ENCODE assay signal across 18 mouse cellular contexts in the genomic region with DNA sequence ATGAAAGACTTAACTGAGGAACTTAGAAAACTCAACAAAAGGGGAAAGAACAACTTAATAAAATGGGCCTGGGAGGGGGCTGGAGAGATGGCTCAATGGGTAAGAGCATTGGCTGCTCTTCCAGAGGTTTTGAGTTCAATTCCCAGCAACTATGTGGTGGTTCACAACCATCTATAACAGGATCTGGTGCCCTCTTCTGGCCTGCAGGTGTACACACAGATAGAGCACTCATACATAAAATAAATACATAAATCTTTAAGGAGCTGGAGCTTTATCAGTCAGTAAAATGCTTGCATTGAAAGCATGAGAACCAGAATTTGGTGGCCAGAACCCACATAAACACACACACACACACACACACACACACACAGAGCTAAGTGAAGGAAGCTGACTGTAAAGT. TPM values are rescaled to one million over a fixed set of nuclear protein-coding genes. Genes with fewer than 3 reads are reported as not detected.
DNase-seq lines count a peak whose midpoint lies in the region; ATAC-seq and TF ChIP-seq lines count a peak whose summit lies in the region.
"Had no signal": no experiment of that assay in that cellular context is flagged by ENCODE, and none has a peak within 500 bp of the region (broad histone marks: within the 10 kb centered on the region; RNA-seq: fewer than 3 reads in every experiment).

No protein-coding gene starts in this region.

- H3K79me2 ChIP-seq in MEL (ENCODE audit: control insufficient read depth, insufficient read depth, low read length, poor library complexity), result peaks cover 24% of the 10 kb centered on the region

- no peak for TF ChIP-seq POLR2A in MEL (IDR thresholded peaks at IDR 0.05; ENCODE audit: control insufficient read depth in 1 of 2, insufficient read depth in 1 of 2, low read depth in 1 of 2, low read length in 2 of 2, poor library complexity in 1 of 2)

- H3K4me3 ChIP-seq in heart, postnatal 0 days (ENCODE audit: low read depth, low read length), result no peak overlapping the region
- H3K4me3 ChIP-seq in midbrain, postnatal 0 days (ENCODE audit: low read depth, low read length), result no peak overlapping the region
- H3K4me3 ChIP-seq in midbrain, embryonic 14.5 days (replicated peaks; ENCODE audit: low read depth, low read length), result no peak overlapping the region
- no peak overlapping the region for H3K4me3 ChIP-seq in MEL (ENCODE audit: control insufficient read depth in 1 of 2, insufficient read depth in 1 of 2, low read depth in 2 of 2, low read length in 2 of 2)
- no peak overlapping the region for H3K4me3 ChIP-seq in stomach, postnatal 0 days (ENCODE audit: low read depth, low read length)
- no peak overlapping the region for H3K4me3 ChIP-seq in forebrain, embryonic 13.5 days
- H3K4me3 ChIP-seq: erythroblast, embryonic 14.5 days; limb, embryonic 12.5 days; midbrain, embryonic 15.5 days had no signal

- peak; percentile 65 for TF ChIP-seq RAD21 in MEL (IDR thresholded peaks at IDR 0.05; ENCODE audit: low read depth, low read length)

- H3K36me3 ChIP-seq in heart, postnatal 0 days (replicated peaks; ENCODE audit: control insufficient read depth, insufficient read depth, low read length), result no peaks in the 10 kb centered on the region
- 0 out of 2 replicates have a peak, but pooled peaks cover 2% of the 10 kb centered on the region for H3K36me3 ChIP-seq in midbrain, postnatal 0 days (ENCODE audit: insufficient read depth, low read length)
- no peaks in the 10 kb centered on the region for H3K36me3 ChIP-seq in midbrain, embryonic 14.5 days (ENCODE audit: control insufficient read depth, insufficient read depth, low read length)
- peaks cover 4 to 20% of the 10 kb centered on the region in 2 experiments for H3K36me3 ChIP-seq in MEL (ENCODE audit: control insufficient read depth in 1 of 2, insufficient read depth in 2 of 2, low read length in 2 of 2)
- H3K36me3 ChIP-seq in stomach, postnatal 0 days (ENCODE audit: control insufficient read depth, insufficient read depth, low read length), result no peaks in the 10 kb centered on the region
- H3K36me3 ChIP-seq in forebrain, embryonic 13.5 days (ENCODE audit: poor library complexity, severe bottlenecking), result peaks cover 9% of the 10 kb centered on the region
- H3K36me3 ChIP-seq: midbrain, embryonic 15.5 days had no signal

- H3K27me3 ChIP-seq in heart, postnatal 0 days (ENCODE audit: control insufficient read depth, insufficient read depth, low read length), result no peaks in the 10 kb centered on the region
- H3K27me3 ChIP-seq in midbrain, postnatal 0 days (ENCODE audit: insufficient read depth, low read length), result no peaks in the 10 kb centered on the region
- no peaks in the 10 kb centered on the region for H3K27me3 ChIP-seq in midbrain, embryonic 14.5 days (ENCODE audit: control insufficient read depth, insufficient read depth, low read length)
- no peaks in the 10 kb centered on the region for H3K27me3 ChIP-seq in MEL (ENCODE audit: control insufficient read depth in 1 of 2, insufficient read depth in 2 of 2, low read length in 2 of 2)
- no peaks in the 10 kb centered on the region for H3K27me3 ChIP-seq in stomach, postnatal 0 days (ENCODE audit: control insufficient read depth, insufficient read depth, low read length)
- no peaks in the 10 kb centered on the region for H3K27me3 ChIP-seq in forebrain, embryonic 13.5 days
- H3K27me3 ChIP-seq: limb, embryonic 12.5 days; midbrain, embryonic 15.5 days had no signal

- no peak for TF ChIP-seq EP300 in heart, postnatal 0 days (IDR thresholded peaks at IDR 0.05; ENCODE audit: low read depth)
- TF ChIP-seq EP300 in MEL (IDR thresholded peaks at IDR 0.05; ENCODE audit: low read depth in 1 of 2, low read length in 2 of 2), result no peak
- no peak for TF ChIP-seq EP300 in stomach, postnatal 0 days (optimal IDR thresholded peaks at IDR 0.05)

- no peak overlapping the region for H3K27ac ChIP-seq in heart, postnatal 0 days (ENCODE audit: low read depth)
- H3K27ac ChIP-seq in midbrain, postnatal 0 days (ENCODE audit: low read depth, low read length), result no peak overlapping the region
- no peak overlapping the region for H3K27ac ChIP-seq in midbrain, embryonic 14.5 days (replicated peaks; ENCODE audit: low read depth, low read length)
- H3K27ac ChIP-seq in MEL (ENCODE audit: control insufficient read depth, low read depth, low read length), result peak overlapping the region; percentile 67; the same call in 1 of the 2 replicates
- H3K27ac ChIP-seq in stomach, postnatal 0 days (replicated peaks), result no peak overlapping the region
- no peak overlapping the region for H3K27ac ChIP-seq in forebrain, embryonic 13.5 days
- H3K27ac ChIP-seq: limb, embryonic 12.5 days; midbrain, embryonic 15.5 days had no signal

- no peak for ATAC-seq in heart, postnatal 0 days (ENCODE audit: insufficient read depth, low read depth)
- ATAC-seq in midbrain, postnatal 0 days (ENCODE audit: low FRiP score), result no peak
- ATAC-seq in midbrain, embryonic 14.5 days (ENCODE audit: low FRiP score, low TSS enrichment), result no peak
- no peak for ATAC-seq in stomach, postnatal 0 days (ENCODE audit: low FRiP score, low TSS enrichment)
- ATAC-seq in forebrain, embryonic 13.5 days, result no peak
- ATAC-seq: hindbrain, embryonic 16.5 days; midbrain, embryonic 15.5 days had no signal

- peaks cover 13% of the 10 kb centered on the region for H3K4me1 ChIP-seq in heart, postnatal 0 days (ENCODE audit: control insufficient read depth, insufficient read depth)
- H3K4me1 ChIP-seq in midbrain, postnatal 0 days (ENCODE audit: insufficient read depth, low read length), result no peaks in the 10 kb centered on the region
- no peaks in the 10 kb centered on the region for H3K4me1 ChIP-seq in midbrain, embryonic 14.5 days (ENCODE audit: control insufficient read depth, insufficient read depth, low read length)
- H3K4me1 ChIP-seq in MEL (ENCODE audit: control insufficient read depth in 1 of 2, insufficient read depth in 2 of 2, low read length in 2 of 2), result peaks cover 15 to 16% of the 10 kb centered on the region in 2 experiments
- no peaks in the 10 kb centered on the region for H3K4me1 ChIP-seq in stomach, postnatal 0 days (replicated peaks; ENCODE audit: control insufficient read depth, insufficient read depth)
- H3K4me1 ChIP-seq in forebrain, embryonic 13.5 days, result no peaks in the 10 kb centered on the region
- H3K4me1 ChIP-seq: limb, embryonic 12.5 days; midbrain, embryonic 15.5 days had no signal

- no peaks in the 10 kb centered on the region for H3K9me3 ChIP-seq in heart, postnatal 0 days (replicated peaks; ENCODE audit: control insufficient read depth, low read length)
- no peaks in the 10 kb centered on the region for H3K9me3 ChIP-seq in midbrain, postnatal 0 days (ENCODE audit: low read length)
- no peaks in the 10 kb centered on the region for H3K9me3 ChIP-seq in midbrain, embryonic 14.5 days (ENCODE audit: control insufficient read depth, low read length)
- H3K9me3 ChIP-seq in MEL (replicated peaks; ENCODE audit: insufficient read depth, low read length), result no peaks in the 10 kb centered on the region
- no peaks in the 10 kb centered on the region for H3K9me3 ChIP-seq in stomach, postnatal 0 days (ENCODE audit: control insufficient read depth, low read length)
- no peaks in the 10 kb centered on the region for H3K9me3 ChIP-seq in forebrain, embryonic 13.5 days (replicated peaks)
- H3K9me3 ChIP-seq: G1E; limb, embryonic 12.5 days; midbrain, embryonic 15.5 days had no signal

- H3K4me2 ChIP-seq in heart, postnatal 0 days (ENCODE audit: low read depth, low read length), result no peak overlapping the region
- H3K4me2 ChIP-seq in midbrain, postnatal 0 days (ENCODE audit: low read depth, low read length, poor library complexity, severe bottlenecking), result no peak overlapping the region
- H3K4me2 ChIP-seq in midbrain, embryonic 14.5 days (ENCODE audit: low read length), result no peak overlapping the region
- H3K4me2 ChIP-seq in stomach, postnatal 0 days (replicated peaks; ENCODE audit: low read depth), result no peak overlapping the region
- no peak overlapping the region for H3K4me2 ChIP-seq in forebrain, embryonic 13.5 days
- H3K4me2 ChIP-seq: limb, embryonic 12.5 days; midbrain, embryonic 15.5 days had no signal

- peak; percentile 20; the same call in 1 of the 2 replicates for TF ChIP-seq CTCF in heart, postnatal 0 days (IDR thresholded peaks at IDR 0.05; ENCODE audit: low read depth)
- TF ChIP-seq CTCF in midbrain, postnatal 0 days (IDR thresholded peaks at IDR 0.05), result peak; percentile 34; the same call in 1 of the 2 replicates
- TF ChIP-seq CTCF in MEL (IDR thresholded peaks at IDR 0.05 in 2 of 3, conservative IDR thresholded peaks at IDR 0.05 in 1 of 3; ENCODE audit: control insufficient read depth in 1 of 3, insufficient read depth in 1 of 3, low read depth in 2 of 3, low read length in 3 of 3, poor library complexity in 1 of 3, severe bottlenecking in 1 of 3), result peak; percentile 47 to 73 (median 60)
- peak; percentile 52 for TF ChIP-seq CTCF in stomach, postnatal 0 days (IDR thresholded peaks at IDR 0.05; ENCODE audit: low read depth)

- DNase-seq in heart, postnatal 0 days (ENCODE audit: low spot score), result no peak
- no peak for DNase-seq in heart, adult 9 months (ENCODE audit: low spot score in 2 of 2)
- DNase-seq in midbrain, postnatal 0 days (ENCODE audit: low spot score), result no peak
- DNase-seq in midbrain, embryonic 14.5 days, result no peak
- DNase-seq in MEL (ENCODE audit: low read depth, low spot score), result peak; percentile 80
- no peak for DNase-seq in stomach, postnatal 0 days (ENCODE audit: low spot score)
- no peak for DNase-seq in yolk sac, embryonic 10.5 days (ENCODE audit: low spot score)
- DNase-seq: cerebellum, adult 8-10 months; heart, adult 18-20 months; kidney, postnatal 14 days; layer of hippocampus, postnatal 36 days; retina, postnatal 1 day had no signal

- no peak overlapping the region for H3K9ac ChIP-seq in heart, postnatal 0 days (replicated peaks; ENCODE audit: low read depth, low read length)
- H3K9ac ChIP-seq in midbrain, postnatal 0 days (replicated peaks; ENCODE audit: low read length, poor library complexity, severe bottlenecking), result no peak overlapping the region
- no peak overlapping the region for H3K9ac ChIP-seq in midbrain, embryonic 14.5 days (replicated peaks; ENCODE audit: low read length)
- H3K9ac ChIP-seq in MEL (ENCODE audit: control insufficient read depth, low read depth, low read length, poor library complexity, severe bottlenecking), result no peak overlapping the region
- H3K9ac ChIP-seq in stomach, postnatal 0 days (ENCODE audit: low read length), result no peak overlapping the region
- H3K9ac ChIP-seq in forebrain, embryonic 13.5 days, result no peak overlapping the region
- H3K9ac ChIP-seq: limb, embryonic 12.5 days; midbrain, embryonic 15.5 days had no signal

RNA-seq across cellular contexts. Expression of gene Atg4b, which starts 8.4 kb away (rescaled TPM):
- 22.3 and 47.8 TPM in 2 replicates for total RNA-seq in heart, postnatal 0 days (2014; rRNA removed; ENCODE audit: low replicate concordance)
- 50.3 and 61.1 TPM in 2 replicates for polyA plus RNA-seq in heart, postnatal 0 days (2015; fragmentation: Nextera tagmentation; extraction: Ambion mirVana)
- total RNA-seq in midbrain, postnatal 0 days (2014; rRNA removed), result 39.3 and 58.7 TPM in 2 replicates
- 75.8 and 81.8 TPM in 2 replicates for polyA plus RNA-seq in midbrain, postnatal 0 days (2015; fragmentation: Nextera tagmentation; extraction: Ambion mirVana)
- polyA plus RNA-seq in midbrain, embryonic 14.5 days (2014; fragmentation: Nextera tagmentation; extraction: Ambion mirVana), result 101 and 102 TPM in 2 replicates
- 56.8 and 57.9 TPM in 2 replicates for total RNA-seq in MEL (2012; rRNA removed)
- 100 to 1,000 TPM in 1 of 2 experiments, not detected in 1; 121 TPM for polyA plus RNA-seq in MEL (2012; ENCODE audit: insufficient read depth in 1 of 2, insufficient read length in 2 of 2, low read depth in 1 of 2, low replicate concordance in 2 of 2, missing spikeins in 1 of 2)
- 61.7 and 63.0 TPM in 2 replicates for polyA plus RNA-seq in stomach, postnatal 0 days (2015; fragmentation: Nextera tagmentation; extraction: Ambion mirVana)
- 91.5 and 96.9 TPM in 2 replicates for polyA plus RNA-seq in forebrain, embryonic 13.5 days (2015; fragmentation: Nextera tagmentation; extraction: Ambion mirVana)

RNA-seq across cellular contexts. Expression of gene Thap4, which starts 11.8 kb away (rescaled TPM):
- 57.2 and 81.4 TPM in 2 replicates for total RNA-seq in heart, postnatal 0 days (2014; rRNA removed; ENCODE audit: low replicate concordance)
- 53.9 and 56.7 TPM in 2 replicates for polyA plus RNA-seq in heart, postnatal 0 days (2015; fragmentation: Nextera tagmentation; extraction: Ambion mirVana)
- 56.0 and 63.3 TPM in 2 replicates for total RNA-seq in midbrain, postnatal 0 days (2014; rRNA removed)
- polyA plus RNA-seq in midbrain, postnatal 0 days (2015; fragmentation: Nextera tagmentation; extraction: Ambion mirVana), result 53.7 and 57.1 TPM in 2 replicates
- polyA plus RNA-seq in midbrain, embryonic 14.5 days (2014; fragmentation: Nextera tagmentation; extraction: Ambion mirVana), result 39.2 and 46.3 TPM in 2 replicates
- total RNA-seq in MEL (2012; rRNA removed), result 81.8 and 84.9 TPM in 2 replicates
- 100 to 1,000 TPM in 1 of 2 experiments, not detected in 1; 117 TPM for polyA plus RNA-seq in MEL (2012; ENCODE audit: insufficient read depth in 1 of 2, insufficient read length in 2 of 2, low read depth in 1 of 2, low replicate concordance in 2 of 2, missing spikeins in 1 of 2)
- polyA plus RNA-seq in stomach, postnatal 0 days (2015; fragmentation: Nextera tagmentation; extraction: Ambion mirVana), result 47.8 and 52.3 TPM in 2 replicates
- polyA plus RNA-seq in forebrain, embryonic 13.5 days (2015; fragmentation: Nextera tagmentation; extraction: Ambion mirVana), result 38.0 and 43.2 TPM in 2 replicates

RNA-seq across cellular contexts. Expression of gene Bok, which starts 57.5 kb away (rescaled TPM):
- 50.8 and 61.5 TPM in 2 replicates for total RNA-seq in heart, postnatal 0 days (2014; rRNA removed; ENCODE audit: low replicate concordance)
- polyA plus RNA-seq in heart, postnatal 0 days (2015; fragmentation: Nextera tagmentation; extraction: Ambion mirVana), result 25.6 and 27.6 TPM in 2 replicates
- 99.4 and 108 TPM in 2 replicates for total RNA-seq in midbrain, postnatal 0 days (2014; rRNA removed)
- 95.4 and 96.6 TPM in 2 replicates for polyA plus RNA-seq in midbrain, postnatal 0 days (2015; fragmentation: Nextera tagmentation; extraction: Ambion mirVana)
- 77.6 and 87.4 TPM in 2 replicates for polyA plus RNA-seq in midbrain, embryonic 14.5 days (2014; fragmentation: Nextera tagmentation; extraction: Ambion mirVana)
- not detected in 2 replicates for total RNA-seq in MEL (2012; rRNA removed)
- polyA plus RNA-seq in MEL (2012; ENCODE audit: insufficient read depth in 1 of 2, insufficient read length in 2 of 2, low read depth in 1 of 2, low replicate concordance in 2 of 2, missing spikeins in 1 of 2), result under 1 TPM in 1 of 2 experiments, not detected in 1; 0.17 TPM
- polyA plus RNA-seq in stomach, postnatal 0 days (2015; fragmentation: Nextera tagmentation; extraction: Ambion mirVana), result 66.9 and 69.9 TPM in 2 replicates
- 65.3 and 75.9 TPM in 2 replicates for polyA plus RNA-seq in forebrain, embryonic 13.5 days (2015; fragmentation: Nextera tagmentation; extraction: Ambion mirVana)
- total RNA-seq: G1E had no signal
- polyA plus RNA-seq: erythroblast, embryonic 14.5 days; G1E had no signal

RNA-seq across cellular contexts. Expression of gene Dtymk, which starts 58.8 kb away (rescaled TPM):
- total RNA-seq in heart, postnatal 0 days (2014; rRNA removed; ENCODE audit: low replicate concordance), result 45.6 and 58.7 TPM in 2 replicates
- polyA plus RNA-seq in heart, postnatal 0 days (2015; fragmentation: Nextera tagmentation; extraction: Ambion mirVana), result 86.7 and 94.8 TPM in 2 replicates
- total RNA-seq in midbrain, postnatal 0 days (2014; rRNA removed), result 66.8 and 88.8 TPM in 2 replicates
- 109 TPM in 2 replicates for polyA plus RNA-seq in midbrain, postnatal 0 days (2015; fragmentation: Nextera tagmentation; extraction: Ambion mirVana)
- polyA plus RNA-seq in midbrain, embryonic 14.5 days (2014; fragmentation: Nextera tagmentation; extraction: Ambion mirVana), result 143 and 144 TPM in 2 replicates
- 402 and 454 TPM in 2 replicates for total RNA-seq in MEL (2012; rRNA removed)
- polyA plus RNA-seq in MEL (2012; ENCODE audit: insufficient read depth in 1 of 2, insufficient read length in 2 of 2, low read depth in 1 of 2, low replicate concordance in 2 of 2, missing spikeins in 1 of 2), result 100 to 1,000 TPM; 193 to 391 TPM
- 108 and 110 TPM in 2 replicates for polyA plus RNA-seq in stomach, postnatal 0 days (2015; fragmentation: Nextera tagmentation; extraction: Ambion mirVana)
- 234 and 245 TPM in 2 replicates for polyA plus RNA-seq in forebrain, embryonic 13.5 days (2015; fragmentation: Nextera tagmentation; extraction: Ambion mirVana)

Comparison
In these comparisons a context has a peak if more than half of its experiments do, and no peak if none do; other contexts are left out.
1. RNA of gene Bok, which starts 57.5 kb away (polyA plus RNA-seq): 95.4 to 96.6 TPM in midbrain, postnatal 0 days, 77.6 to 87.4 TPM in midbrain, embryonic 14.5 days, 66.9 to 69.9 TPM in stomach, postnatal 0 days, 65.3 to 75.9 TPM in forebrain, embryonic 13.5 days and 25.6 to 27.6 TPM in heart, postnatal 0 days; 0.17 TPM in MEL; every median in the first group is over 10 times any median in the second.
2. Peak in every context shown above with its lines, with median percentiles within 50 percentile points of each other: CTCF ChIP-seq.